Mouse (Mus musculus) urinary bladder, postnatal 10 days (tissue): ENCODE results near the gene Gfra1.

Experiments used
- DNase-seq: peaks from one replicate; pipeline ENCODE4 v3.0.0; 2022; ENCODE audit warnings: low spot score

Gene Gfra1

GRCm38 (mm10) chr19:58455496-58456061 lies at the start of gene Gfra1:
Gfra1 (minus strand) TSS chr19:58455909.
- DNase-seq = no peak

- DNase-seq = no peak
Observed at GRCm38 (mm10) chr19:58500049-58500448, 44.3 kb upstream of the Gfra1 start.

- no peak for DNase-seq
Observed at GRCm38 (mm10) chr19:58499420-58499966, 43.8 kb upstream of the Gfra1 start.

- no peak for DNase-seq
Observed at GRCm38 (mm10) chr19:58497106-58497505, 41.4 kb upstream of the Gfra1 start.

GRCm38 (mm10) chr19:58486686-58487085 lies 31.0 kb upstream of the Gfra1 start:
- DNase-seq = no peak

GRCm38 (mm10) chr19:58482373-58482977 lies 26.8 kb upstream of the Gfra1 start:
- no peak for DNase-seq

- DNase-seq = no peak
Observed at GRCm38 (mm10) chr19:58474251-58474650, 18.5 kb upstream of the Gfra1 start.

- peak; percentile 60 for DNase-seq
Observed at GRCm38 (mm10) chr19:58469421-58469820, 13.7 kb upstream of the Gfra1 start.

- DNase-seq = no peak
Observed at GRCm38 (mm10) chr19:58468331-58468730, 12.6 kb upstream of the Gfra1 start.

GRCm38 (mm10) chr19:58463755-58464154 lies 8.0 kb upstream of the Gfra1 start:
- DNase-seq = no peak

GRCm38 (mm10) chr19:58460361-58461022 lies 4.8 kb upstream of the Gfra1 start:
- DNase-seq = no peak

GRCm38 (mm10) chr19:58456491-58457061 lies 867 bp upstream of the Gfra1 start:
- no peak for DNase-seq

GRCm38 (mm10) chr19:58455061-58455495 lies 631 bp downstream of the Gfra1 start:
- DNase-seq = no peak

GRCm38 (mm10) chr19:58454261-58455060 lies 1.2 kb downstream of the Gfra1 start:
- DNase-seq = no peak

GRCm38 (mm10) chr19:58453581-58453980 lies 2.1 kb downstream of the Gfra1 start:
- no peak for DNase-seq

- DNase-seq = no peak
Observed at GRCm38 (mm10) chr19:58452941-58453551, 2.7 kb downstream of the Gfra1 start.

- no peak for DNase-seq
Observed at GRCm38 (mm10) chr19:58452178-58452819, 3.4 kb downstream of the Gfra1 start.

GRCm38 (mm10) chr19:58451323-58451722 lies 4.4 kb downstream of the Gfra1 start:
- DNase-seq = no peak

- no peak for DNase-seq
Observed at GRCm38 (mm10) chr19:58450716-58451115, 5.0 kb downstream of the Gfra1 start.

- DNase-seq = no peak
Observed at GRCm38 (mm10) chr19:58442785-58443732, 12.7 kb downstream of the Gfra1 start.
